Mouse (Mus musculus): Measurements from ENCODE around the gene Epn3. TPM values are rescaled to one million over a fixed set of nuclear protein-coding genes. Genes with fewer than 3 reads are reported as not detected.

The Epn3 gene
- polyA plus RNA-seq, 1 experiment from 2014 or later = 0.62 TPM

GRCm38 (mm10) chr11:94441752-94442151, 58.0 kb downstream of the Epn3 start:
- peaks cover 54% of the 10 kb centered on the region for H3K4me1 ChIP-seq
- H3K4me2 ChIP-seq (replicated peaks) = no peak overlapping the region
- no peak overlapping the region for H3K4me3 ChIP-seq
- H3K9me3 ChIP-seq = no peaks in the 10 kb centered on the region
- H3K27ac ChIP-seq = no peak overlapping the region
- 68% methylated on average over 9 of the region's 9 CpGs for WGBS
- ATAC-seq (ENCODE audit: low FRiP score, low read depth) = no peak
- H3K27me3 ChIP-seq (replicated peaks) = no peaks in the 10 kb centered on the region
- no peak overlapping the region for H3K9ac ChIP-seq
- H3K36me3 ChIP-seq = peaks cover 6% of the 10 kb centered on the region

- ATAC-seq (ENCODE audit: low FRiP score, low read depth) = 0 out of 2 replicates have a peak, but pooled peaks have one; percentile 15
- H3K4me3 ChIP-seq = no peak overlapping the region
- no peaks in the 10 kb centered on the region for H3K9me3 ChIP-seq
- 48% methylated on average over 7 of the region's 7 CpGs for WGBS
- peaks cover 6% of the 10 kb centered on the region for H3K36me3 ChIP-seq
- no peak overlapping the region for H3K27ac ChIP-seq
- H3K9ac ChIP-seq = no peak overlapping the region
- no peaks in the 10 kb centered on the region for H3K27me3 ChIP-seq (replicated peaks)
- peaks cover 51% of the 10 kb centered on the region for H3K4me1 ChIP-seq
- H3K4me2 ChIP-seq (replicated peaks) = no peak overlapping the region
Observed at GRCm38 (mm10) chr11:94441122-94441521, 58.7 kb downstream of the Epn3 start.

GRCm38 (mm10) chr11:94440421-94440820, 59.4 kb downstream of the Epn3 start:
- H3K27me3 ChIP-seq (replicated peaks) = no peaks in the 10 kb centered on the region
- peaks cover 6% of the 10 kb centered on the region for H3K36me3 ChIP-seq
- H3K27ac ChIP-seq = no peak overlapping the region
- H3K4me2 ChIP-seq (replicated peaks) = no peak overlapping the region
- H3K4me3 ChIP-seq = no peak overlapping the region
- no peaks in the 10 kb centered on the region for H3K9me3 ChIP-seq
- no peak overlapping the region for H3K9ac ChIP-seq
- ATAC-seq (ENCODE audit: low FRiP score, low read depth) = no peak
- 70% methylated on average over 6 of the region's 6 CpGs for WGBS
- peaks cover 44% of the 10 kb centered on the region for H3K4me1 ChIP-seq

Other genes with a start within 250 kb of the Epn3 start
- gene Gm21885, start 218.1 kb downstream of the Epn3 start, polyA plus RNA-seq (2016; fragmentation: Nextera tagmentation; extraction: Ambion mirVana) = not detected in 2 replicates
- gene Luc7l3, start 178.0 kb downstream of the Epn3 start, polyA plus RNA-seq (2016; fragmentation: Nextera tagmentation; extraction: Ambion mirVana) = 138 and 152 TPM in 2 replicates
- gene Ankrd40, start 172.0 kb downstream of the Epn3 start, polyA plus RNA-seq (2016; fragmentation: Nextera tagmentation; extraction: Ambion mirVana) = 31.0 and 36.2 TPM in 2 replicates
- gene Abcc3, start 107.0 kb downstream of the Epn3 start, polyA plus RNA-seq (2016; fragmentation: Nextera tagmentation; extraction: Ambion mirVana) = 0.52 and 1.0 TPM in 2 replicates
- 10.3 and 12.0 TPM in 2 replicates for gene Cacna1g, start 25.8 kb downstream of the Epn3 start, polyA plus RNA-seq (2016; fragmentation: Nextera tagmentation; extraction: Ambion mirVana)
- 0.19 TPM in 1 of 2 replicates, not detected in the other for gene Spata20, start 13.8 kb downstream of the Epn3 start, polyA plus RNA-seq (2016; fragmentation: Nextera tagmentation; extraction: Ambion mirVana)
- 1.8 and 2.5 TPM in 2 replicates for gene Mycbpap, start 21.8 kb upstream of the Epn3 start, polyA plus RNA-seq (2016; fragmentation: Nextera tagmentation; extraction: Ambion mirVana)
- gene Rsad1, start 49.3 kb upstream of the Epn3 start, polyA plus RNA-seq (2016; fragmentation: Nextera tagmentation; extraction: Ambion mirVana) = 3.8 and 4.1 TPM in 2 replicates
- 1.3 and 1.5 TPM in 2 replicates for gene Chad, start 65.1 kb upstream of the Epn3 start, polyA plus RNA-seq (2016; fragmentation: Nextera tagmentation; extraction: Ambion mirVana)
- 2.6 and 3.7 TPM in 2 replicates for gene Acsf2, start 101.9 kb upstream of the Epn3 start, polyA plus RNA-seq (2016; fragmentation: Nextera tagmentation; extraction: Ambion mirVana)
- 201 and 203 TPM in 2 replicates for gene Lrrc59, start 129.8 kb upstream of the Epn3 start, polyA plus RNA-seq (2016; fragmentation: Nextera tagmentation; extraction: Ambion mirVana)
- 128 and 134 TPM in 2 replicates for gene Mrpl27, start 153.8 kb upstream of the Epn3 start, polyA plus RNA-seq (2016; fragmentation: Nextera tagmentation; extraction: Ambion mirVana)
- gene Eme1, start 154.0 kb upstream of the Epn3 start, polyA plus RNA-seq (2016; fragmentation: Nextera tagmentation; extraction: Ambion mirVana) = 19.8 and 23.0 TPM in 2 replicates
- gene Xylt2, start 177.5 kb upstream of the Epn3 start, polyA plus RNA-seq (2016; fragmentation: Nextera tagmentation; extraction: Ambion mirVana) = 18.5 and 19.5 TPM in 2 replicates
- 0.15 TPM in 1 of 2 replicates, not detected in the other for gene Gm11541, start 204.5 kb upstream of the Epn3 start, polyA plus RNA-seq (2016; fragmentation: Nextera tagmentation; extraction: Ambion mirVana)
- not detected in 2 replicates for gene Cdc34b, start 241.8 kb upstream of the Epn3 start, polyA plus RNA-seq (2016; fragmentation: Nextera tagmentation; extraction: Ambion mirVana)